Mouse (Mus musculus) ES-Bruce4 (cell line): ENCODE measurements at regions not wholly inside any gene's neighbourhood (a gene's known extent, or its start where the extent isn't known, plus 50 kb on each side); places are given as distances from the start of the nearest gene placed in this dataset.

Experiments
- CTCF ChIP-seq: IDR thresholded peaks from one replicate; pipeline ENCODE4 v1.8.1; 2011; ENCODE audit warnings: low read depth, low read length
- EP300 ChIP-seq: IDR thresholded peaks from 2 replicates; pipeline ENCODE4 v1.6.1; 2011; ENCODE audit warnings: low read depth, low read length; ENCODE audit not compliant: insufficient read depth
- POLR2A ChIP-seq: IDR thresholded peaks from one replicate; pipeline ENCODE4 v1.8.1; 2011; ENCODE audit warnings: low read length; ENCODE audit not compliant: insufficient read depth

- TF ChIP-seq POLR2A (no peak), CTCF (no peak), EP300 (no peak)
Observed at GRCm38 (mm10) chr8:15233241-15233640, 187.4 kb upstream of the BB014433 start.
